Mouse (Mus musculus) midbrain, embryonic 16.5 days (tissue): ENCODE measurements at regions not wholly inside any gene's neighbourhood (a gene's known extent, or its start where the extent isn't known, plus 50 kb on each side); places are given as distances from the start of the nearest gene placed in this dataset.

ENCODE experiments used
- ATAC-seq: fragments of 200-750 bp; cut with Nextera tagmentation; 2 replicates; pipeline ENCODE4 v1.8.0; 2017; ENCODE audit warnings: moderate TSS enrichment
- H3K27ac ChIP-seq: fragments of 300-500 bp; sonication (generic); 2 replicates; pipeline ENCODE4 v1.5.1; 2014; ENCODE audit warnings: mild to moderate bottlenecking, low read length, mixed read lengths
- H3K27me3 ChIP-seq: fragments of 300-500 bp; sonication (generic); 2 replicates; pipeline ENCODE4 v1.6.1; 2014; ENCODE audit warnings: low read depth, low read length, mixed read lengths; ENCODE audit not compliant: control insufficient read depth, insufficient read depth
- H3K36me3 ChIP-seq: fragments of 300-500 bp; sonication (generic); 2 replicates; pipeline ENCODE4 v1.6.1; 2014; ENCODE audit warnings: mild to moderate bottlenecking, low read length, moderate library complexity, mixed read lengths; ENCODE audit not compliant: control insufficient read depth, insufficient read depth
- H3K4me1 ChIP-seq: fragments of 300-500 bp; sonication (generic); 2 replicates; pipeline ENCODE4 v1.6.1; 2014; ENCODE audit warnings: mild to moderate bottlenecking, low read length, mixed read lengths; ENCODE audit not compliant: control insufficient read depth, insufficient read depth
- H3K4me2 ChIP-seq: fragments of 300-500 bp; sonication (generic); 2 replicates; pipeline ENCODE4 v1.6.1; 2014; ENCODE audit warnings: mild to moderate bottlenecking, low read length, mixed read lengths
- H3K4me3 ChIP-seq: fragments of 300-500 bp; sonication (generic); 2 replicates; pipeline ENCODE4 v1.5.1; 2014; ENCODE audit warnings: low read depth, mild to moderate bottlenecking, low read length, moderate library complexity, mixed read lengths
- H3K9ac ChIP-seq: fragments of 300-500 bp; sonication (generic); 2 replicates; pipeline ENCODE4 v1.6.1; 2014; ENCODE audit warnings: low read depth, low read length, mixed read lengths
- H3K9me3 ChIP-seq: fragments of 300-500 bp; sonication (generic); replicated peaks from 2 replicates; pipeline ENCODE4 v1.6.1; 2014; ENCODE audit warnings: mild to moderate bottlenecking, low read length, mixed read lengths; ENCODE audit not compliant: control insufficient read depth, poor library complexity, severe bottlenecking
- WGBS: fragments of 180-500 bp; shearing (Covaris S2); extraction: QIAGEN DNeasy Blood & Tissue Kit; methylation state at CpG from one replicate; pipeline ENCODE4 v1.1.7; 2014; 5-methylcytosine and 5-hydroxymethylcytosine counted together

GRCm38 (mm10) chr2:172643860-172644259 lies 94.5 kb downstream of the Tfap2c start:
- H3K9me3 ChIP-seq, result no peaks in the 10 kb centered on the region
- H3K27ac ChIP-seq, result no peak overlapping the region
- H3K4me1 ChIP-seq, result no peaks in the 10 kb centered on the region
- WGBS, result 29% methylated on average over 12 of the region's 12 CpGs
- no peak overlapping the region for H3K4me3 ChIP-seq
- no peak overlapping the region for H3K4me2 ChIP-seq
- no peaks in the 10 kb centered on the region for H3K36me3 ChIP-seq
- no peaks in the 10 kb centered on the region for H3K27me3 ChIP-seq
- no peak for ATAC-seq
- H3K9ac ChIP-seq, result no peak overlapping the region

DNA sequence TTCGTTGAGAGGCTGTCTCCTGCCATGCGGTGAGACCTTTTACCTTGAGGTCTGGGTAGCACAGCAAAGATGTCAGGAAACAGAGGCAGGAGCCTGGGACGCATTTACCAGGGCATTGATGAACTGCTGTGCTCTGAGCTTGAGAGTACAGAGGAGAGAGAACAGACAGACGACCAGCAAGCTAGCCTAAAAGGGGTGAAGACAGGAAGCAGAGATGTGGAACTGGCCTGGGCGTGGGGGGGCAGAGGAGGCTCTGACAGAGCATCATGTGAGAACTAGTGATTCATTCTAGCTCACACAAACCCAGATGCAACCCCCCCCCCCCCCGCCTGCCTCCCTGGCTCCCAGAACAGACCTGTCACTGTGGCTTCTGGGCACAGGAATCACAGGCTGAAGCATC lies 95.1 kb downstream of the Tfap2c start:
- Histone ChIP-seq H3K27me3 (no peaks in the 10 kb centered on the region), H3K36me3 (no peaks in the 10 kb centered on the region), H3K27ac (no peak overlapping the region), H3K9ac (no peak overlapping the region), H3K4me1 (no peaks in the 10 kb centered on the region), H3K4me3 (no peak overlapping the region), H3K9me3 (no peaks in the 10 kb centered on the region), H3K4me2 (no peak overlapping the region)
- ATAC-seq, result no peak
- WGBS, result 50% methylated on average over 6 of the region's 6 CpGs

DNA sequence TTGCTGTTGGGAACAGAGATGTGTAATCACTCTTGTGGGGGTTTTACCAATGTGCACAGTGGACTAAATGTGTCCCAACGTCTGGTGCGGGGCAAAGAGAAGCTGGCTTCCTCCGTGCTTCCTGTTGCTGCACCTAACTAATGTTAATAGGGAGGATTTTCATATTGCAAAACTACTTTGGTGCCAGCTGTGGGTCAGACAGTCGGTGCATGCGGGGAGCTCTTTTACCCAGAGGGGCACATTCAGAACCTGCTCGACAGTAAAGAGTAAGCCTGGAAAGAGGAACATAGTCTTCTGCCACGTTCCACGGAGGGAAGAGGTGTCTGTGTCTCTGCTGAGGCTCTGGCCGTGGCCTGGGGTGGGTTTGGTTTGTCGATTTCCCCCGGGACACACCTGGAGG lies 98.7 kb downstream of the Tfap2c start:
- no peaks in the 10 kb centered on the region for H3K9me3 ChIP-seq
- no peak overlapping the region for H3K4me2 ChIP-seq
- H3K36me3 ChIP-seq, result no peaks in the 10 kb centered on the region
- H3K27me3 ChIP-seq, result no peaks in the 10 kb centered on the region
- no peak overlapping the region for H3K9ac ChIP-seq
- no peak overlapping the region for H3K4me3 ChIP-seq
- no peak for ATAC-seq
- WGBS, result 76% methylated on average over 11 of the region's 11 CpGs
- H3K4me1 ChIP-seq, result no peaks in the 10 kb centered on the region
- H3K27ac ChIP-seq, result no peak overlapping the region

DNA sequence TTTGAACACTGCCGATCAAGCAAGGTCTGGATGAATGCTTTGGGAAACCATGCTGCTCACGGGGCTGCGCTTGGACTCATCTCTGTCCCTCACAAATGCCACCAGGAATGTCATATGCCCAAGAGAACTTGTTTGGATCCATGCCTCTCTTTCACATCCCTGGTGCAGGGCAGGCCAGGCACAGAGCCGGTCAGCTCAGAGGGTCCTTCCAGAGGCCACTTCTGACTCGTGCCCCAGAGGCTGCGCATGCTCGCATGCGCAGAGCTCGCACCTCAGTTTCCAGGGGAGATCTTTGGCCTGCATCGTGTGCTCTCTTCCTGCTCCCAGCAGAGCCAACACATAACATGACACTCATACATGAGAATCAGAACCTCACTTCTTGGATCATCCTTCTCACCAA lies 111.1 kb downstream of the Tfap2c start:
- Histone ChIP-seq H3K4me2 (no peak overlapping the region), H3K4me1 (peaks cover 3% of the 10 kb centered on the region; the same call in 1 of the 2 replicates), H3K27ac (no peak overlapping the region), H3K36me3 (no peaks in the 10 kb centered on the region), H3K9ac (no peak overlapping the region), H3K9me3 (no peaks in the 10 kb centered on the region), H3K27me3 (peaks cover 14% of the 10 kb centered on the region), H3K4me3 (no peak overlapping the region)
- no peak for ATAC-seq
- 60% methylated on average over 10 of the region's 10 CpGs for WGBS

DNA sequence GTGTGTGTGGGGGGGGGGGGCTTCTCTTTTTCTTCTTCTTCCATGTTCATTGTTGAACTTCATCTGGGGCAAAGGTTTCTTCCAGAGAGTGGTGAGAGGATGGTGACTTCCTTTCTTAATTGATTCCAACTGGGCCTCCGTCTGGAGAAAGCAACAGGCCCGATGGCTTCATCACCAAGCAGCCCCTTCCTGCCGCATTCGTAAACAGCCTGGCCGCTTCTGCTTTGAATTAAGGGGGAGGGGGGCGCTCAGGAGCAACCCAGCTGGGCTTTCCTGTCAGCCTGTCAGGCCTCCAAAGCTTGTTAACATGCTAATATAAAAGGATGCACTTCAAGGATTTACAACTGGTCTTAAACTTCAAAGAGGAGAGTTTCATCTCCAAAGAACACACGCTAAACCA lies 111.5 kb downstream of the Tfap2c start:
- H3K4me3 ChIP-seq, result no peak overlapping the region
- no peak overlapping the region for H3K4me2 ChIP-seq
- no peak overlapping the region for H3K27ac ChIP-seq
- peaks cover 14% of the 10 kb centered on the region for H3K27me3 ChIP-seq
- H3K9me3 ChIP-seq, result no peaks in the 10 kb centered on the region
- peaks cover 3% of the 10 kb centered on the region; the same call in 1 of the 2 replicates for H3K4me1 ChIP-seq
- 2% methylated on average over 7 of the region's 7 CpGs for WGBS
- H3K9ac ChIP-seq, result no peak overlapping the region
- no peaks in the 10 kb centered on the region for H3K36me3 ChIP-seq
- ATAC-seq, result no peak

- no peaks in the 10 kb centered on the region for H3K36me3 ChIP-seq
- 8% methylated on average over 15 of the region's 15 CpGs for WGBS
- no peak overlapping the region for H3K9ac ChIP-seq
- H3K4me2 ChIP-seq, result no peak overlapping the region
- peaks cover 3% of the 10 kb centered on the region; the same call in 1 of the 2 replicates for H3K4me1 ChIP-seq
- no peaks in the 10 kb centered on the region for H3K9me3 ChIP-seq
- ATAC-seq, result no peak
- peaks cover 14% of the 10 kb centered on the region for H3K27me3 ChIP-seq
- no peak overlapping the region for H3K4me3 ChIP-seq
- no peak overlapping the region for H3K27ac ChIP-seq
Measured at GRCm38 (mm10) chr2:172661418-172661980, 112.1 kb downstream of the Tfap2c start.

DNA sequence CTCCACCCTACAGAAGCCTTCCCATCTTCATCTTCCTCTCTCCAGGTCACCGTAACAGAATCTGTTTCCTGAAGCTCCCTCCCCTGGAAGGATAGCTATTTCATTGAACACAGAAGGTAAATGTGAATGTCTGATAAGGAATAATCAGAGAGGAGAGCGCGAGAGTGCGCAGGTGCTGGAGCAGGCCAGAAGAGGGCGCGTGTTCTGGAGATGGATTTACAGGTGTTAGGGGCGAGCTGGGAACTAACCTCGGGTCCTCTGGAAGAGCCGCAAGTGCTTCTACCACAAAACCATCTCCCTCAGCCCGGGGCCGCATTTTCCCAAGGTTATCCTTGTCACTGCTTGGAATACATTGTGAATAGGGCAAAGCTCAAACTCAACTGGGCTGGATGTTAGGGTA lies 112.8 kb downstream of the Tfap2c start:
- H3K9ac ChIP-seq, result no peak overlapping the region
- H3K9me3 ChIP-seq, result no peaks in the 10 kb centered on the region
- H3K27ac ChIP-seq, result no peak overlapping the region
- WGBS, result 64% methylated on average over 11 of the region's 11 CpGs
- no peak overlapping the region for H3K4me2 ChIP-seq
- ATAC-seq, result no peak
- no peaks in the 10 kb centered on the region for H3K36me3 ChIP-seq
- H3K27me3 ChIP-seq, result peaks cover 14% of the 10 kb centered on the region
- peaks cover 3% of the 10 kb centered on the region; the same call in 1 of the 2 replicates for H3K4me1 ChIP-seq
- no peak overlapping the region for H3K4me3 ChIP-seq

- Histone ChIP-seq H3K9ac (no peak overlapping the region), H3K4me3 (no peak overlapping the region), H3K9me3 (no peaks in the 10 kb centered on the region), H3K27ac (no peak overlapping the region), H3K4me2 (no peak overlapping the region), H3K4me1 (peaks cover 3% of the 10 kb centered on the region; the same call in 1 of the 2 replicates), H3K36me3 (no peaks in the 10 kb centered on the region), H3K27me3 (peaks cover 14% of the 10 kb centered on the region)
- no peak for ATAC-seq
- 7% methylated on average over 6 of the region's 6 CpGs for WGBS
Measured at GRCm38 (mm10) chr2:172663681-172664080, 114.3 kb downstream of the Tfap2c start.

DNA sequence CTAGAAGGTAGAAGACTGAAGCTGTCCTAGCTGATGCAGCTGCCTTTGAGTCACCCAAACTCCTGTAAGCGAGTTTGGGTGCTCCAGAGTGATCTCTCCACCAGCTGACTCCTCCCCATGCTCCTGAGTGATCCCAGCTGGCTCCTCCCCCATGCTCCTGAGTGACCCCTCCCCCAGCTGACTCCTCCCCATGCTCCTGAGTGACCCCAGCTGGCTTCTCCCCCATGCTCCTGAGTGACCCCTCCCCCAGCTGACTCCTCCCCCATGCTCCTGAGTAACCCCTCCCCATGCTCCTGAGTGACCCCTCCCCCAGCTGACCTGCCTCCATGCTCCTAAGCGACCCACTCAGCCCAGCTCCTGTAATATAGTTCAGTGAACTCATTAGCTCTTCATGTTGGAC lies 123.7 kb downstream of the Tfap2c start:
- 24% methylated on average over 2 of the region's 2 CpGs for WGBS
- no peak for ATAC-seq

More for the DNA sequence above, 123.7 kb downstream of the Tfap2c start:
- no peaks in the 10 kb centered on the region for H3K36me3 ChIP-seq
- no peak overlapping the region for H3K9ac ChIP-seq
- H3K4me3 ChIP-seq, result no peak overlapping the region
- H3K27ac ChIP-seq, result no peak overlapping the region
- no peaks in the 10 kb centered on the region for H3K27me3 ChIP-seq
- H3K9me3 ChIP-seq, result no peaks in the 10 kb centered on the region
- no peak overlapping the region for H3K4me2 ChIP-seq
- H3K4me1 ChIP-seq, result no peaks in the 10 kb centered on the region
